Mouse (Mus musculus): ENCODE results near the gene Sulf2.

Gene Sulf2

GRCm38 (mm10) chr2:166143871-166144270 lies 11.6 kb downstream of the Sulf2 start:
- CTCF ChIA-PET: interaction anchor here in 3 of 4 experiments (1.0 to 1.6 kb wide), 5 partner anchors 16 to 420 kb away, joined by 3 to 7 read pairs (median 3); no protein-coding TSS in a partner anchor
- POLR2A ChIA-PET: interaction anchor here in 3 of 4 experiments (0.5 to 12.6 kb wide), 43 partner anchors 9 to 422 kb away, joined by 3 to 220 read pairs (median 4); partner anchors contain the start of gene Sulf2 (in 3 of the 3)

- ChIA-PET POLR2A (interaction anchor here (0.5 to 12.6 kb wide), 20 partner anchors 10 to 1206 kb away, joined by 3 to 220 read pairs (median 6); partner anchors contain the start of genes Sulf2 (in 3 of the 4) and B4galt5 (in 1 of the 4)), CTCF (interaction anchor here in 1 of 4 experiments (1.3 kb wide), 1 partner anchor 52 kb away, joined by 3 read pairs; no protein-coding TSS in a partner anchor)
Observed at GRCm38 (mm10) chr2:166142561-166143112, 12.8 kb downstream of the Sulf2 start.

- POLR2A ChIA-PET: interaction anchor here (0.6 to 12.6 kb wide), 24 partner anchors 9 to 1282 kb away, joined by 3 to 220 read pairs (median 4); partner anchors contain the start of gene Sulf2 (in 3 of the 4)
- CTCF ChIA-PET: interaction anchor here in 1 of 4 experiments (1.3 kb wide), 1 partner anchor 53 kb away, joined by 3 read pairs; no protein-coding TSS in a partner anchor
Observed at GRCm38 (mm10) chr2:166141910-166142309, 13.6 kb downstream of the Sulf2 start.

GRCm38 (mm10) chr2:166141039-166141438 lies 14.4 kb downstream of the Sulf2 start:
- ChIA-PET CTCF (interaction anchor here in 3 of 4 experiments (0.6 to 1.3 kb wide), 3 partner anchors 58 to 1199 kb away, joined by 3 to 4 read pairs (median 4); no protein-coding TSS in a partner anchor), POLR2A (interaction anchor here (0.5 to 12.6 kb wide), 33 partner anchors 7 to 765 kb away, joined by 3 to 220 read pairs (median 3); partner anchors contain the start of genes Sulf2 (in 3 of the 4) and Cse1l (in 1 of the 4))

- POLR2A ChIA-PET: interaction anchor here (0.7 to 12.6 kb wide), 23 partner anchors 7 to 766 kb away, joined by 3 to 220 read pairs (median 4); partner anchors contain the start of genes Sulf2 (in 3 of the 4) and Cse1l (in 1 of the 4)
- CTCF ChIA-PET: interaction anchor here in 3 of 4 experiments (0.6 to 1.3 kb wide), 4 partner anchors 9 to 165 kb away, joined by 3 to 5 read pairs (median 4); no protein-coding TSS in a partner anchor
Observed at GRCm38 (mm10) chr2:166140427-166140826, 15.0 kb downstream of the Sulf2 start.

GRCm38 (mm10) chr2:166138308-166138707 lies 17.2 kb downstream of the Sulf2 start:
- ChIA-PET POLR2A (interaction anchor here (0.5 to 12.6 kb wide), 22 partner anchors 9 to 428 kb away, joined by 3 to 220 read pairs (median 5); partner anchors contain the start of gene Sulf2 (in 3 of the 4)), CTCF (interaction anchor here in 1 of 4 experiments (0.5 to 0.8 kb wide), 2 partner anchors 56 to 668 kb away, joined by 3 read pairs; no protein-coding TSS in a partner anchor)

- ChIA-PET CTCF (no interaction called here), POLR2A (interaction anchor here in 3 of 4 experiments (0.8 to 12.6 kb wide), 11 partner anchors 10 to 301 kb away, joined by 3 to 220 read pairs (median 15); partner anchors contain the start of gene Sulf2 (in 3 of the 3))
Observed at GRCm38 (mm10) chr2:166137467-166137866, 18.0 kb downstream of the Sulf2 start.

- CTCF ChIA-PET: interaction anchor here (0.5 to 1.5 kb wide), 6 partner anchors 9 to 210 kb away, joined by 3 to 15 read pairs (median 3); no protein-coding TSS in a partner anchor
- POLR2A ChIA-PET: interaction anchor here in 3 of 4 experiments (0.5 to 2.8 kb wide), 17 partner anchors 9 to 763 kb away, joined by 3 to 19 read pairs (median 4); no protein-coding TSS in a partner anchor
Observed at GRCm38 (mm10) chr2:166135711-166136485, 19.6 kb downstream of the Sulf2 start.

- ChIA-PET CTCF (no interaction called here), POLR2A (interaction anchor here in 3 of 4 experiments (0.6 to 1.7 kb wide), 11 partner anchors 10 to 240 kb away, joined by 3 to 7 read pairs (median 3); partner anchors contain the start of gene Sulf2 (in 1 of the 3))
Observed at GRCm38 (mm10) chr2:166128756-166129155, 26.7 kb downstream of the Sulf2 start.

- ChIA-PET POLR2A (interaction anchor here in 3 of 4 experiments (0.5 to 2.6 kb wide), 15 partner anchors 10 to 240 kb away, joined by 3 to 12 read pairs (median 6); partner anchors contain the start of gene Sulf2 (in 1 of the 3)), CTCF (no interaction called here)
Observed at GRCm38 (mm10) chr2:166128032-166128431, 27.4 kb downstream of the Sulf2 start.

- POLR2A ChIA-PET: interaction anchor here in 3 of 4 experiments (0.5 to 2.6 kb wide), 15 partner anchors 8 to 776 kb away, joined by 3 to 12 read pairs (median 6); partner anchors contain the start of gene Sulf2 (in 2 of the 3)
- CTCF ChIA-PET: interaction anchor here in 3 of 4 experiments (0.6 to 1.4 kb wide), 3 partner anchors 9 to 128 kb away, joined by 3 to 9 read pairs (median 3); no protein-coding TSS in a partner anchor
Observed at GRCm38 (mm10) chr2:166126343-166126742, 29.1 kb downstream of the Sulf2 start.

- ChIA-PET POLR2A (interaction anchor here in 3 of 4 experiments (0.5 to 2.6 kb wide), 14 partner anchors 7 to 315 kb away, joined by 3 to 12 read pairs (median 6); partner anchors contain the start of gene Sulf2 (in 2 of the 3)), CTCF (interaction anchor here in 1 of 4 experiments (1.4 kb wide), 1 partner anchor 10 kb away, joined by 3 read pairs; no protein-coding TSS in a partner anchor)
Observed at GRCm38 (mm10) chr2:166125492-166126252, 29.8 kb downstream of the Sulf2 start.

- ChIA-PET POLR2A (interaction anchor here in 2 of 4 experiments (1.1 to 2.6 kb wide), 4 partner anchors 11 to 315 kb away, joined by 3 to 11 read pairs (median 4); no protein-coding TSS in a partner anchor), CTCF (no interaction called here)
Observed at GRCm38 (mm10) chr2:166125033-166125432, 30.4 kb downstream of the Sulf2 start.

GRCm38 (mm10) chr2:166122781-166123180 lies 32.7 kb downstream of the Sulf2 start:
- ChIA-PET POLR2A (interaction anchor here in 3 of 4 experiments (0.7 to 1.8 kb wide), 6 partner anchors 9 to 35 kb away, joined by 3 to 5 read pairs (median 4); no protein-coding TSS in a partner anchor), CTCF (interaction anchor here in 1 of 4 experiments (1.0 kb wide), 2 partner anchors 31 to 33 kb away, joined by 3 read pairs; no protein-coding TSS in a partner anchor)

- CTCF ChIA-PET: interaction anchor here in 3 of 4 experiments (0.7 to 1.5 kb wide), 3 partner anchors 32 to 181 kb away, joined by 3 read pairs; no protein-coding TSS in a partner anchor
- POLR2A ChIA-PET: interaction anchor here in 3 of 4 experiments (0.6 to 1.8 kb wide), 9 partner anchors 14 to 57 kb away, joined by 3 to 6 read pairs (median 3); no protein-coding TSS in a partner anchor
Observed at GRCm38 (mm10) chr2:166121681-166122355, 33.6 kb downstream of the Sulf2 start.

- POLR2A ChIA-PET: interaction anchor here in 2 of 4 experiments (0.6 to 1.4 kb wide), 4 partner anchors 14 to 54 kb away, joined by 3 read pairs; no protein-coding TSS in a partner anchor
- CTCF ChIA-PET: interaction anchor here in 1 of 4 experiments (1.7 kb wide), 1 partner anchor 11 kb away, joined by 8 read pairs; no protein-coding TSS in a partner anchor
Observed at GRCm38 (mm10) chr2:166119992-166120391, 35.5 kb downstream of the Sulf2 start.

All from embryonic stem cell, embryonic (primary cell).